Mouse (Mus musculus) heart, adult 11 months (tissue): ENCODE measurements around the gene Pkdcc.

Experiments
- DNase-seq: peaks from one replicate; pipeline ENCODE4 v3.0.0; 2022

Gene Pkdcc

GRCm38 (mm10) chr17:83214674-83215528, at the start of gene Pkdcc:
Gene Pkdcc (plus strand): TSS chr17:83215292.
- peak; percentile 99 for DNase-seq

GRCm38 (mm10) chr17:83166195-83166594, 48.9 kb upstream of the Pkdcc start:
- no peak for DNase-seq

GRCm38 (mm10) chr17:83176146-83176545, 38.9 kb upstream of the Pkdcc start:
- no peak for DNase-seq

- no peak for DNase-seq
Observed at GRCm38 (mm10) chr17:83178483-83179150, 36.5 kb upstream of the Pkdcc start.

GRCm38 (mm10) chr17:83179151-83179531, 36.0 kb upstream of the Pkdcc start:
- no peak for DNase-seq

GRCm38 (mm10) chr17:83179569-83179968, 35.5 kb upstream of the Pkdcc start:
- no peak for DNase-seq

- no peak for DNase-seq
Observed at GRCm38 (mm10) chr17:83181086-83181485, 34.0 kb upstream of the Pkdcc start.

- no peak for DNase-seq
Observed at GRCm38 (mm10) chr17:83181592-83181991, 33.5 kb upstream of the Pkdcc start.

- no peak for DNase-seq
Observed at GRCm38 (mm10) chr17:83182061-83182664, 32.9 kb upstream of the Pkdcc start.

GRCm38 (mm10) chr17:83182780-83183179, 32.3 kb upstream of the Pkdcc start:
- no peak for DNase-seq

GRCm38 (mm10) chr17:83187751-83188565, 27.1 kb upstream of the Pkdcc start:
- DNase-seq = no peak

- no peak for DNase-seq
Observed at GRCm38 (mm10) chr17:83190810-83191209, 24.3 kb upstream of the Pkdcc start.

- DNase-seq = no peak
Observed at GRCm38 (mm10) chr17:83194491-83194890, 20.6 kb upstream of the Pkdcc start.

- peak; percentile 98 for DNase-seq
Observed at GRCm38 (mm10) chr17:83197361-83197923, 17.6 kb upstream of the Pkdcc start.

GRCm38 (mm10) chr17:83200469-83200868, 14.6 kb upstream of the Pkdcc start:
- DNase-seq = no peak

- no peak for DNase-seq
Observed at GRCm38 (mm10) chr17:83201257-83201656, 13.8 kb upstream of the Pkdcc start.

- no peak for DNase-seq
Observed at GRCm38 (mm10) chr17:83203692-83204383, 11.3 kb upstream of the Pkdcc start.

- DNase-seq = no peak
Observed at GRCm38 (mm10) chr17:83207296-83207695, 7.8 kb upstream of the Pkdcc start.

- DNase-seq = peak; percentile 90
Observed at GRCm38 (mm10) chr17:83208455-83208854, 6.6 kb upstream of the Pkdcc start.

GRCm38 (mm10) chr17:83210531-83210930, 4.6 kb upstream of the Pkdcc start:
- peak; percentile 92 for DNase-seq

- DNase-seq = peak; percentile 92
Observed at GRCm38 (mm10) chr17:83211196-83211595, 3.9 kb upstream of the Pkdcc start.

- peak; percentile 91 for DNase-seq
Observed at GRCm38 (mm10) chr17:83212422-83212821, 2.7 kb upstream of the Pkdcc start.
